Mouse (Mus musculus) heart, adult 2 months (tissue): ENCODE measurements around the gene Tnfaip2.

Experiments used
- CTCF ChIP-seq: fragments of 200-600 bp; IDR thresholded peaks from 2 replicates; pipeline ENCODE4 v1.8.1; 2022; ENCODE audit warnings: antibody characterized with exemption, mild to moderate bottlenecking, moderate library complexity
- EP300 ChIP-seq: fragments of 200-500 bp; IDR thresholded peaks from 2 replicates; pipeline ENCODE4 v1.6.1; 2011; ENCODE audit warnings: low read depth, low read length, control low read depth; ENCODE audit not compliant: insufficient read depth
- POLR2A ChIP-seq: fragments of 200-500 bp; IDR thresholded peaks from 2 replicates; pipeline ENCODE4 v1.6.1; 2011; ENCODE audit warnings: mild to moderate bottlenecking, low read depth, low read length, control low read depth; ENCODE audit not compliant: insufficient read depth

GRCm38 (mm10) chr12:111468206-111468605 is 25.9 kb downstream of the Tnfaip2 start:
- TF ChIP-seq CTCF: no peak
- TF ChIP-seq POLR2A: no peak
- no peak for TF ChIP-seq EP300
